Mouse (Mus musculus): ENCODE measurements at regions not wholly inside any gene's neighbourhood (a gene's known extent, or its start where the extent isn't known, plus 50 kb on each side); places are given as distances from the start of the nearest gene placed in this dataset.
A peak's percentile ranks its signal among the peaks of the same experiment; 100 is the strongest.

DNA sequence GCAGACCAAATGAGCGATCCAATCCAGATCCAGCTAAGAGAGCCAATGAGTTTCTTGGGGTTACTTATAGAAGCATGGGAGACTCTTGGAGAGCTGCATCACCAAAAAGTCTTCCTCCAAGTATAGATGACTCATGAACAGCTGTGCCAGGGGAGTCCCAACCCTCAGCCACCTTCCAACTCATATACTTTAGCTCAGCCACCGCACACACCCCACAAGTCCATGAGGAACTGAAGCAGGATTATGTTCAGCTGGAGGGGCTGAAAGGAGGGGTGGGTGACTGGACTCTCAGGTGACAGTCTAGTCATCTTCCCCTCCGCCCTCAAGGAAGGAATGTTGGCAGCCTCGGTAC, 1476.4 kb upstream of the Gulo start:
- WGBS, result 71% methylated on average over 4 of the region's 4 CpGs
- Histone ChIP-seq H3K4me2 (replicated peaks; ENCODE audit: low read depth, low read length, severe bottlenecking) (no peak overlapping the region), H3K27me3 (ENCODE audit: control insufficient read depth, insufficient read depth, low read length) (no peaks in the 10 kb centered on the region), H3K4me1 (ENCODE audit: control insufficient read depth, insufficient read depth, low read length) (0 out of 2 replicates have a peak, but pooled peaks cover 7% of the 10 kb centered on the region), H3K9ac (ENCODE audit: low read depth, low read length, severe bottlenecking) (no peak overlapping the region), H3K27ac (replicated peaks; ENCODE audit: low read depth, low read length) (no peak overlapping the region), H3K4me3 (replicated peaks; ENCODE audit: low read length) (no peak overlapping the region), H3K36me3 (ENCODE audit: control insufficient read depth, insufficient read depth, low read length) (no peaks in the 10 kb centered on the region), H3K9me3 (ENCODE audit: control insufficient read depth, low read length) (no peaks in the 10 kb centered on the region)
- ATAC-seq (ENCODE audit: low FRiP score, low read depth) (peak; percentile 47; the same call in 1 of the 2 replicates), DNase-seq (ENCODE audit: low spot score) (peak; percentile 30)
- no peak for TF ChIP-seq POLR2A (IDR thresholded peaks at IDR 0.05; ENCODE audit: borderline replicate concordance, extremely low read depth, insufficient read depth, insufficient read length)

- H3K27ac ChIP-seq (replicated peaks; ENCODE audit: low read depth, low read length), result no peak overlapping the region
- no peak for TF ChIP-seq POLR2A (IDR thresholded peaks at IDR 0.05; ENCODE audit: borderline replicate concordance, extremely low read depth, insufficient read depth, insufficient read length)
- no peak overlapping the region for H3K9ac ChIP-seq (ENCODE audit: low read depth, low read length, severe bottlenecking)
- no peak overlapping the region for H3K4me2 ChIP-seq (replicated peaks; ENCODE audit: low read depth, low read length, severe bottlenecking)
- 0 out of 2 replicates have a peak, but pooled peaks cover 7% of the 10 kb centered on the region for H3K4me1 ChIP-seq (ENCODE audit: control insufficient read depth, insufficient read depth, low read length)
- no peak overlapping the region for H3K4me3 ChIP-seq (replicated peaks; ENCODE audit: low read length)
- peak; percentile 37; the same call in 1 of the 2 replicates for ATAC-seq (ENCODE audit: low FRiP score, low read depth)
- DNase-seq (ENCODE audit: low spot score), result peak; percentile 57
- no peaks in the 10 kb centered on the region for H3K36me3 ChIP-seq (ENCODE audit: control insufficient read depth, insufficient read depth, low read length)
- no peaks in the 10 kb centered on the region for H3K27me3 ChIP-seq (ENCODE audit: control insufficient read depth, insufficient read depth, low read length)
- H3K9me3 ChIP-seq (ENCODE audit: control insufficient read depth, low read length), result no peaks in the 10 kb centered on the region
- WGBS, result 54% methylated on average over 19 of the region's 19 CpGs
These were observed 1475.8 kb upstream of the Gulo start for GRCm38 (mm10) chr14:67484533-67485448.
